Mouse (Mus musculus): Measurements from ENCODE around the gene Cntn5.

Cntn5 gene

DNA sequence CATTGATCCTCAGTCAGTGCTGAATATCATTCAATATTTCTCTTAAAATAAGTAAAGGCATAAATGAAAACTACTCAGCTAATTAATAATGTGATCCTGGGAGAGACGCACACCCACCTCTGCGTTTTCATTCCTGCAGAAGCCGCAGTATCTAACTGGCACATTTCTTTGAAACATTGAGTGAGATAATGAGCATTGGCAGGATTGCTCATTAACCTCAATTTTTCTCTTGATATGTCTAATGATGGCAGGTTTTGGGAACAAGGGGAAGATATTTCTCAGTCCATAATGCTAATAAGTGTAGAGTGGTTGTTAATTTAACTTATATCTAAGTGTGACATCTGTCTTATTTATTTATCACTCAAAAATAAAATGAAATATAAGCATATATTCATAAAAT lies 734.0 kb downstream of the Cntn5 start:
- no peak for DNase-seq

DNA sequence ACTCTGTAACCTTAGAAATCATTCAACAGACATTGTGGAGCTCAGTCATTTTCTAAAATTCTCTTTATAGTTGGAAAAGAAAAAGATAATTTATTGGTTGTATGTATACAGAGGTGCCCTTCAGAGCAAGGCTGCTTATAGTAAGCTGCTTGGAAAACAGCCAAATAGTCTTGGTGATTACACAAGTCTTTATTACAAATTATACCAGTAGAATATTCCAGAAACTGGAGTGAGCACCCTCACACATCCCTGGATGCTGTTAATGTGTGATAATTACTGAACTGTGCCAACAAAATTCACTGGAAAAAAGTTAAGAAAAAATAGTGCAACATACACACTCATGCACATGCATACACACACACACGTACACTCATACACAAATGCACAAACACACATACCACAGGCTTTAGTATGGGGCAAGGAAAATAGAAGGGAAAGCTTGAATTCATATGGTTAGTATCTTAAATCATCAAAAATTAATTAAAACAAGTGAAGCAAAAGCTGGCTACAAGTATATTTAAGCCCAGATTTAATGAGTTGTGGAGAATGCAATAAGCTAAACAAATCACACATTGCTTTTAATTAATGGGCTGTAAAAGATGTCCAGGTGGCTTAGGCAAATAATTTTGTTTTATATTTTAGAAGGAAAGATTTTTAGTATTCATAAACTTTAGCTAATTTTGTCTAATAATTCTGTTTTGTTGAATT lies 783.1 kb downstream of the Cntn5 start:
- DNase-seq = no peak

DNA sequence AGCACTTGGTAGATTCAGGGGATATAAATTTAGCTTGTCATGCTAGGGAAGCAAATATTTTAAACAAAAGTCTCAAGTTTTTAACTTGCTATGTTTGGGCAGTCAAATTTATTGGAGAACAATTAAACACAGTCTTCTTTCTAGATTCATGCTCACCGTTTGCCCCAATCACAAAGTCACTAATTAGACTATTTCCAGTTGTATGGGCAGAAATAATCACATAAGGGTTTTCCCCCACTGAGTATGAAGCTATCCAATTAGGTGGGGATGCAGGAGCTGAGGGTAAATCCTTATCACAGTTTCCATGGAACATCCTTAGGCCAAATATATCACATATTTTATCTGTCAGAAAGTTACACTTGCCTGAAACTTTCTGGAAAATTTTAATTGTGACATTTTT lies 788.0 kb downstream of the Cntn5 start:
- no peak for DNase-seq

DNA sequence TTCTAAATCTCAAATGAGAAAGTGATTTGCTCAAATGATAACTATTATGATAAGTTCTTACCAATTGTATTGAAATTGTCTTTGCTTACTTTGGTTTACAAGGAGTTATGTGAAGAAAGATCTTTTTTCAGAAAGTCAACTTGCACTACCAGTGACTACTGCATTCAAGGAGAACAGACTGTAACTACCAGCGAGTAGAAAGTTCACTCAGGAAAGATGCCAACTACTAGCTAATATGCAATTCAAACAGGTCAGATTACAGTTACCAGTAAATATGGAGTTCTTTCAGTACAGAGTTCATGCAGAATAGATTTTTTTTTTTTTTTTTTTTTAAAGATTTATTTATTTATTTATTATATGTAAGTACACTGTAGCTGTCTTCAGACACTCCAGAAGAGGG lies 795.4 kb downstream of the Cntn5 start:
- no peak for DNase-seq

DNA sequence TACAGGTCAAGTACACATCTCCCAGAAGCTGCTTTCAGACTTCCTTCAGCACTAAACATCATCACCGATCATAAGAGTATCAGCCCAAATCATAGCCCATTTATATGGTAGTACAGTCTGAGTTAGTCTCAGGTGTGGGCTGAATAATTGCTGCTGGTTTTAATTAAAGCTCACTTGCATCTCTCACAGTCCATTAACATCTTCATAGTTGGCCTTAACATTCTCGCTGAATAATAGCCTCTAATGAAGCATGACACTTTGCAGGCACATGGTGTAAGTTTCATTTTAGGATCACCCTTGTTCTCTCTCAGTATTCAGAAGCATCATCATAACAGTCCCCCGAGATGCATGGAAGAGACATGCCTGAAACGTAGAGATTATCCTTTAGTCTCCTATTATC lies 796.7 kb downstream of the Cntn5 start:
- DNase-seq = no peak

DNA sequence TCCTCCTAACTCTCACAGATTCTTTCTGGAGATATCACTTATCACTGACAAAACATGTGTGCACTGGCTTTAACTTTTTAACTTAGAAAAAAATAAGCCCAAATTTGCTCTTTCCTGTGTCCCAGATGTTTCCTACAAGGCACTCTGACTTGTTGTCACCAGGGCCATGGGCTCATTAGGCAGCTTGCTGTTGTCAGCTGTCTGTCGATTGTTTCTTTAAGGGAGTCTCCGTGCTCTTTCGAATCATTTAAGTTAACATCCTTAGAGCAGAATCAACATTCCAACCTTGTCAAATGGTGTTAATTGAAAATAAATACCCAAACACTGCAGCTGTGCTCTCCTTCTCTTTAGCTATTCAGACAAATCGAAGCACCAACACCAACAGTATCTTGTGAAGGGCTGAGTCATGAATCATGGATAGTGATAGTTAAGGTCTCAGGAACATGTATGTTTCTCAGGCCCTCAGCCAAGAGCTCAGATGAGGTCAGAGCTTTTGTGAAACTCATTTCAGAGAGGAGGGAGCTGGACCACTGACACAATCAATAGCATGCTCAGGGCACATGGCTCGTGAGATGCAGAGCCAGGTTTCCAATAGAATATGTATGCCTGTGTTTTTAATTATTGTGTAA lies 802.6 kb downstream of the Cntn5 start:
- DNase-seq = no peak

DNA sequence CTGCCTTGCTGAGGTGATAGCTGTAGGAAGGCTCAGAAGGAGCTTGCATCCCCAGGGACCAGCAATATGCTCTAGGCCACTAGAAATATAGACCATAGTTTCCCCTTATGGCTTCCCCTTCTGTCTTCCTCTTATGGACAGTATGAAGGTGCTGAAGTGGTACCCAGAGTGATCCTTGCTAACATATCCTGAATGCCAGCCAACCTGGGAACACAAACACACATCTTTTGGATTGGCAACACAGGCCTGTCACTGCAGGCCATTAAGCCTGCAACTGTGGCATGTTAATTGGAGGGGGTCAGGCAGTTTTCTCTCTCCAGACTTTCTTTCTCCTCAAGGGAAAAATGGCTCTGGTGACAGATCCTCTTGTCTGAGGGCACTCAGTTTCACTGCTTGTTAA lies 828.3 kb downstream of the Cntn5 start:
- no peak for DNase-seq

GRCm38 (mm10) chr9:10073401-10073800 lies 831.2 kb downstream of the Cntn5 start:
- DNase-seq = no peak

DNA sequence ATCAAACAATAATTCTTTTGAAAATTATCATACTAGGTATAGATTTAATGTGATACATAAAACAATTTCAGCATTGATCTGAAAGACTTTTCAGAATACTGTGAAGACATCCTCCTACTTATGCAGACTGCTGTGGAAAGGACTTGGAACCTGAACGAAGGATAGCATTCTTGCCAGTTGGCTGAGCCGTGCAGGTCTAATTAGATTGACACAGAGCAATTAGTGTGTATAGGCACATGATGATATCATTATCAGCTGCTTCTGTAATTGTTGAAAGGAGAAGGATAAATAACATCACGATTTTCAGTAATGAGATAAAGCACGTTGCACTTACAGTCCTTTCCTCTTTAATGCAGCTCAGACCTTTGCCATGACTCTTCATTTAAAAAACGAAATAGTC lies 831.7 kb downstream of the Cntn5 start:
- no peak for DNase-seq

DNA sequence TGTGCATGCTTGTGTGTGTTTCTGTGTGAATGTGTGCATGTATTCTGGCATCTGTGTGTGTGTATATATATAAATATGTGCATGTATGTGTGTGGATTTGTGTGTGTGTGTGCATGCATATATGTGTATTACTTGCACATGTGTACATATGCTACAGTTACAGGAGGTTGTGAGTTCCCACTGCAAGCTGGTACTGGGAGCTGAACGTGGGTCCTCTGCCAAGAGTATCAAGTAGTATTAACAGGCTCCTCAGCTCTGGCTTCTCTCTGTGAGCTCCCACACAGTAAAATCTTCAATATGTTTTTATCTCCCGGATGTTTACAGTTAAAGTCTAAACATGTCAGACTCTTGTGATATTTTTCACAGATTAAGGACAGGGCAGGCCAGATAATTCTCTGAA lies 833.3 kb downstream of the Cntn5 start:
- DNase-seq = no peak

DNA sequence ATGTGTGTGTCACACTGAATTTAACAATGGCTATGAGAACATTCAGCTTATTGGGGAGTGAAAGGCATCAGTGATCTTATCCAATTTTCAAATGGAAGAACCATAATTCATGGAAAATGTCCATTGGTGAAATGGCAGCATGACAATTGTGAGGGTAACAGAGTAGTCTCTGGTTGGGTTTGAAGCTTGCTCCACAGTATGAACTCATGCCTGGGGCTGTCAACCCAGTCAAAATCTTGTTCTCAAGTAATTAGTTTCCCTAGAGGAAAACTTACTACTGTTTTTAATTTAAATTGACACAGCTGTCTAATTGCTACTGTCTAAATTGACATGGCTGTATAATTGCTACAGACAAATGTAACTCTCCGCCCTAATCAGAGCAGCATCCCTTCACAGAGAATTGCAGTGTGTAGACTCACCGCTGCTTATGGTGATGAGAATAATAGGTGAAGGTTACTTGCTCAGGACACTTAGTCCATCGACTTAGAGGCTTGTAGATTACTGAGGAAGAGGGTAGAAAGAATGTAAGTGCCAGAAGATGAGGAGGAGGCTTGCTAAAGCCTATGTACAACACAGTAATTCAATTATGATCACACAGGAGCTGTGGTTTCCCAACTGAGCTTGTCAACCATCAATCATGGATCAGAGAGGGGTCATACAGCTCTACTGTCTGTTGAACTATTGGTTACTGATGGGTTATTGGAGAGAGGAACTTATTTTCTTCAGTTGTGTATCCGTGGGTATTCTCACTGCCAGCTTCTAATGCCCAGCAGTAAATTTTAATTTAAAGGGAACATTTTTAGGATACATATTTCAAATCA lies 859.4 kb downstream of the Cntn5 start:
- DNase-seq = no peak

DNA sequence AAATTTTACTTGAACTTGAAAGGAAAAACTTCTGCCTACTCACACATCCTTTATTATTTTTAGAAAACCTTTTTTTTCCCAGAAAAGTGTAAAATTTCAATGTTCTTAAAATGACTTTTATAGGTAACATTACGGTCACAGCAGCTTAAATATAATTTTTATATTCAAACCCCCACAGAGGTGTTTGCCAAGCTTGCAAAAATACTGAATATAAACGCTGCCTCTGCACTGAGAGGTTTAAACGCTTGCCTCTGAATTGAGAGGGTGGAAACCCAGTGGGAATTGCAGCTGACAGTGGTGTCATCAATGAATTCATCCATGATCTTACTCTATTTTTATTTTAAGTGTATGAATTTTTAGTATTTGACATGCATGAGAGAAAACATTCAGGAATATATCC lies 861.6 kb downstream of the Cntn5 start:
- no peak for DNase-seq

DNA sequence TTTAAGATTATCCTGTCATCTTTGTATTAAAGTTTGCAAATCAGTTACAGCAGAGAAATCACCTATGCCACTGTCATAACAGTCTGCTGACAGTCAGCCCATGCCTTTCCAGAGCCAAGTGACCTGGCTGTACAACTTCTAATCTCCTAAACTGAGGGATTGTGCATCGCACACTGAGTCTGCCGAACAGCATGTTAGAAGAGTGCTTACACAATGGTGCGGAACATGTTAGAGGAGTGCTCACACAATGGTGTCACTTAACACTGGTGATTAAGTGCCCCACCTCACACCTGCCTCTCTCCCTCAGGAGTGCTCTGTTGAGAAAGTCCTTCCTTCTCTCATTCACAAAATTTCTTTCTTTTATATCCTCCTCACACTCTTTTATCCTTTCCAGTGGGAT lies 889.4 kb downstream of the Cntn5 start:
- no peak for DNase-seq

DNA sequence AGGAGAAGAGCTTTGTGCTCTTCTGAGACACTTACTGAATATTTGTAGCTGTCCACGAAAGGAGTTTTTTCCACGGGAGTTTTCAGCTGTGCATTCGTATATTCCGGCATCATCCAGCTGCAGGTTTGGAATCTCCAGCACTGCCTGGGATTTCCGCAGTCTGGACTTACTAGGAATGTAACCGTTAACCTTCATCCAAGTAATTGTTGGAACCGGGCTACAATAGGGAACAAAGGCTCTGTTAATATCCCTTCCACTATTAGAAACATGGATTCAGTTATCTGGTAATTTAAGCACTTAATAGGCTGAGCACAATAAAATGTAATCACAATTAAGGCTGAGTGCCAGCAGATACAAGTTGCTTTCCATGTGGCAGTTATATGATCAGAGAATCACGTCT lies 920.5 kb downstream of the Cntn5 start:
- no peak for DNase-seq

DNA sequence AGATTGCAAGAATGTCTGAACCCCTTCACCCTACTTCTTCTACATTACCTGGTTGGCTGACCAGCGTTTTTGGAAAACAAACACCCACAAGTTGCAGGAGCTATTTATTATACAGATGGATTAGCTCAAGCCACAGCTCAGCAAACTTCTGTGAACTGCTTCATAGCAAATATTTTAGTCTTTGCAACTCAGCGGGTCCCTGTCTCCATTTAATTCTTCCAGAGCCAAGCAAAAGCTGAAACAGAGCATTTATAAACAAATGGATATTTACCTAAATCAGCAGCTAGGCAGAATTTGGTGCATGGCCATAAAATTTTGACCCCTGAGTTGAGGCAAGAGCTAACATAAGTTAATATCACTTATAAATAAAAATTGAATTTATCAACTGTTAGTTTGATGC lies 921.4 kb downstream of the Cntn5 start:
- no peak for DNase-seq

- DNase-seq = no peak
These were observed 939.2 kb downstream of the Cntn5 start for GRCm38 (mm10) chr9:9965370-9965769.

GRCm38 (mm10) chr9:9960610-9961172 lies 943.9 kb downstream of the Cntn5 start:
- DNase-seq = no peak

GRCm38 (mm10) chr9:9949346-9949745 lies 955.2 kb downstream of the Cntn5 start:
- DNase-seq = no peak

GRCm38 (mm10) chr9:9944872-9945271 lies 959.7 kb downstream of the Cntn5 start:
- no peak for DNase-seq

GRCm38 (mm10) chr9:9937444-9938436 lies 966.8 kb downstream of the Cntn5 start:
- no peak for DNase-seq

DNA sequence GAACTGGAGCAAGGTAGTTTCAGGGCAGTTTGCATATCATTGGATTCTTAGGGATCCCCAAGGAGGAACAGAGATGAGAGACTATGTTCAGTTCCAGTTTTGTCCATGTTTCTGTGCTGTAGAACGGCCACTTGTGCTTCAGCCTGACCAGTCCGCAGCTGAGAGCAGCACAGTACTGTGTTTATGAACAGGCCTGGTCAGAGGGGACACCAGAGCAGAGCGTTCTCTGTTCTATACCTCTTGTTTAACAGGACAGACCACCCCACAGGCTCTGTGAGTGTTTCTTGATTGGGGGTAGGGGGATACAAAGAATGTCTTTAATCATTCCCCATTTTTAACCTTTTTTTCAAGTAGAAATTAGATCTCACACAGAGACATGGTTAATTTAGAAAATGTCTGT lies 984.0 kb downstream of the Cntn5 start:
- no peak for DNase-seq

GRCm38 (mm10) chr9:9899070-9899469 lies 1005.5 kb downstream of the Cntn5 start:
- no peak for DNase-seq

- DNase-seq = no peak
These were observed 1018.4 kb downstream of the Cntn5 start for GRCm38 (mm10) chr9:9886210-9886609.

Data from thymus, postnatal 14 days (tissue).